Mouse (Mus musculus) E14TG2a.4 (cell line): ENCODE data around the gene Ccdc125.
A peak's percentile ranks its signal among the peaks of the same experiment; 100 is the strongest.
"Not testable (repeated sequence)": the region's sequence is repeated elsewhere in the genome, so short reads cannot be mapped to it uniquely, and the experiment has no call there.

Source experiments
- H3K27me3 ChIP-seq: 2 replicates; pipeline ENCODE4 v1.6.1; 2014; ENCODE audit warnings: low read length, control low read depth; ENCODE audit not compliant: insufficient read depth
- H3K36me3 ChIP-seq: 2 replicates; pipeline ENCODE4 v1.6.1; 2014; ENCODE audit warnings: low read length, control low read depth; ENCODE audit not compliant: insufficient read depth
- H3K4me1 ChIP-seq: replicated peaks from 2 replicates; pipeline ENCODE4 v1.6.1; 2014; ENCODE audit warnings: low read depth, low read length, control low read depth
- H3K4me3 ChIP-seq: replicated peaks from 2 replicates; pipeline ENCODE4 v1.5.1; 2014; ENCODE audit warnings: mild to moderate bottlenecking, low read length
- H3K9me3 ChIP-seq: 2 replicates; pipeline ENCODE4 v1.6.1; 2014; ENCODE audit warnings: low read length, control low read depth
- CTCF ChIP-seq: conservative IDR thresholded peaks from 2 replicates; pipeline ENCODE4 v1.5.1; 2014; ENCODE audit warnings: low read length
- NANOG ChIP-seq: IDR thresholded peaks from 2 replicates; pipeline ENCODE4 v1.6.1; 2014; ENCODE audit warnings: borderline replicate concordance, low read length, mixed read lengths
- POU5F1 ChIP-seq: IDR thresholded peaks from 2 replicates; pipeline ENCODE4 v1.6.1; 2014; ENCODE audit warnings: low read length, borderline replicate concordance

The Ccdc125 gene

GRCm38 (mm10) chr13:100697541-100697940 is 28.0 kb downstream of the Ccdc125 start:
- Histone ChIP-seq H3K4me3 (no peak overlapping the region), H3K9me3 (no peaks in the 10 kb centered on the region), H3K36me3 (peaks cover 70% of the 10 kb centered on the region), H3K27me3 (no peaks in the 10 kb centered on the region), H3K4me1 (peaks cover 21% of the 10 kb centered on the region)
- no peak for TF ChIP-seq NANOG
- no peak for TF ChIP-seq POU5F1
- TF ChIP-seq CTCF: no peak

- H3K27me3 ChIP-seq: no peaks in the 10 kb centered on the region
- H3K4me1 ChIP-seq: peaks cover 21% of the 10 kb centered on the region
- peaks cover 83% of the 10 kb centered on the region for H3K36me3 ChIP-seq
- no peak overlapping the region for H3K4me3 ChIP-seq
- H3K9me3 ChIP-seq: no peaks in the 10 kb centered on the region
- TF ChIP-seq POU5F1: no peak
- TF ChIP-seq NANOG: no peak
- no peak for TF ChIP-seq CTCF
These were observed 29.3 kb downstream of the Ccdc125 start for GRCm38 (mm10) chr13:100698866-100699265.

GRCm38 (mm10) chr13:100703468-100703867 is 34.0 kb downstream of the Ccdc125 start:
- no peaks in the 10 kb centered on the region for H3K9me3 ChIP-seq
- no peaks in the 10 kb centered on the region for H3K27me3 ChIP-seq
- H3K4me1 ChIP-seq: no peaks in the 10 kb centered on the region
- peaks cover 97% of the 10 kb centered on the region for H3K36me3 ChIP-seq
- H3K4me3 ChIP-seq: no peak overlapping the region
- peak; percentile 20; the same call in 1 of the 2 replicates for TF ChIP-seq CTCF
- TF ChIP-seq POU5F1: no peak

GRCm38 (mm10) chr13:100706206-100706605 is 36.7 kb downstream of the Ccdc125 start:
- no peak for TF ChIP-seq NANOG
- TF ChIP-seq POU5F1: no peak
- no peak for TF ChIP-seq CTCF
- H3K27me3 ChIP-seq: no peaks in the 10 kb centered on the region
- no peaks in the 10 kb centered on the region for H3K4me1 ChIP-seq
- peaks cover 97% of the 10 kb centered on the region for H3K36me3 ChIP-seq
- H3K9me3 ChIP-seq: no peaks in the 10 kb centered on the region
- H3K4me3 ChIP-seq: no peak overlapping the region

- TF ChIP-seq CTCF (no peak), POU5F1 (no peak)
- Histone ChIP-seq H3K4me3 (no peak overlapping the region), H3K4me1 (peaks cover 21% of the 10 kb centered on the region), H3K9me3 (no peaks in the 10 kb centered on the region), H3K36me3 (peaks cover 93% of the 10 kb centered on the region), H3K27me3 (no peaks in the 10 kb centered on the region)
These were observed 46.0 kb downstream of the Ccdc125 start for GRCm38 (mm10) chr13:100715467-100715866.

GRCm38 (mm10) chr13:100721656-100722055 is 52.1 kb downstream of the Ccdc125 start:
- Histone ChIP-seq H3K36me3 (peaks cover 54% of the 10 kb centered on the region), H3K27me3 (no peaks in the 10 kb centered on the region), H3K4me1 (peaks cover 77% of the 10 kb centered on the region), H3K4me3 (peak overlapping the region; percentile 67), H3K9me3 (no peaks in the 10 kb centered on the region)
- TF ChIP-seq CTCF: no peak
- TF ChIP-seq NANOG: no peak
- no peak for TF ChIP-seq POU5F1

- H3K4me1 ChIP-seq: peaks cover 85% of the 10 kb centered on the region
- H3K27me3 ChIP-seq: no peaks in the 10 kb centered on the region
- TF ChIP-seq NANOG: no peak
- TF ChIP-seq POU5F1: no peak
- no peak for TF ChIP-seq CTCF
- peak overlapping the region; percentile 64 for H3K4me3 ChIP-seq
- no peaks in the 10 kb centered on the region for H3K9me3 ChIP-seq
- H3K36me3 ChIP-seq: peaks cover 57% of the 10 kb centered on the region
These were observed 54.7 kb downstream of the Ccdc125 start for GRCm38 (mm10) chr13:100724051-100724754.

GRCm38 (mm10) chr13:100725194-100725593 is 55.7 kb downstream of the Ccdc125 start:
- H3K4me3 ChIP-seq: peak overlapping the region; percentile 64
- H3K27me3 ChIP-seq: no peaks in the 10 kb centered on the region
- H3K36me3 ChIP-seq: peaks cover 50% of the 10 kb centered on the region
- H3K4me1 ChIP-seq: peaks cover 88% of the 10 kb centered on the region
- TF ChIP-seq NANOG: no peak
- no peak for TF ChIP-seq CTCF
- no peak for TF ChIP-seq POU5F1
- H3K9me3 ChIP-seq: no peaks in the 10 kb centered on the region

GRCm38 (mm10) chr13:100728086-100728485 is 58.6 kb downstream of the Ccdc125 start:
- no peak for TF ChIP-seq POU5F1
- no peak for TF ChIP-seq NANOG
- TF ChIP-seq CTCF: no peak
- no peaks in the 10 kb centered on the region for H3K27me3 ChIP-seq
- no peaks in the 10 kb centered on the region for H3K9me3 ChIP-seq
- no peak overlapping the region for H3K4me3 ChIP-seq
- H3K4me1 ChIP-seq: peaks cover 63% of the 10 kb centered on the region
- peaks cover 35% of the 10 kb centered on the region for H3K36me3 ChIP-seq

GRCm38 (mm10) chr13:100728530-100728929 is 59.0 kb downstream of the Ccdc125 start:
- H3K9me3 ChIP-seq, H3K27me3 ChIP-seq: not testable (repeated sequence)
- Histone ChIP-seq H3K4me3 (peak overlapping the region; percentile 99), H3K4me1 (peaks cover 58% of the 10 kb centered on the region), H3K36me3 (peaks cover 35% of the 10 kb centered on the region)
